Mouse (Mus musculus) limb, embryonic 14.5 days (tissue): ENCODE data around the gene Mllt6. TPM values are rescaled to one million over a fixed set of nuclear protein-coding genes. Genes with fewer than 3 reads are reported as not detected.

Experiments
- ATAC-seq: fragments of 200-750 bp; cut with Nextera tagmentation; 2 replicates; pipeline ENCODE4 v1.8.0; 2017; ENCODE audit warnings: low read depth, moderate number of reproducible peaks, moderate TSS enrichment; ENCODE audit not compliant: low FRiP score
- DNase-seq: peaks from one replicate; pipeline ENCODE4 v3.0.0-alpha.2; 2015; ENCODE audit warnings: low spot score
- H3K27ac ChIP-seq: fragments of 300-500 bp; sonication (generic); replicated peaks from 2 replicates; pipeline ENCODE4 v1.5.1; 2014; ENCODE audit warnings: low read depth, mild to moderate bottlenecking, low read length, moderate library complexity, mixed read lengths
- H3K27me3 ChIP-seq: fragments of 300-500 bp; sonication (generic); 2 replicates; pipeline ENCODE4 v1.6.1; 2014; ENCODE audit warnings: low read length, mixed read lengths; ENCODE audit not compliant: control insufficient read depth, insufficient read depth
- H3K36me3 ChIP-seq: fragments of 300-500 bp; sonication (generic); 2 replicates; pipeline ENCODE4 v1.6.1; 2014; ENCODE audit warnings: mild to moderate bottlenecking, low read length, moderate library complexity, mixed read lengths; ENCODE audit not compliant: control insufficient read depth, insufficient read depth
- H3K4me1 ChIP-seq: fragments of 300-500 bp; sonication (generic); 2 replicates; pipeline ENCODE4 v1.6.1; 2014; ENCODE audit warnings: antibody characterized with exemption, low read length, mixed read lengths; ENCODE audit not compliant: control insufficient read depth, insufficient read depth
- H3K4me2 ChIP-seq: fragments of 300-500 bp; sonication (generic); replicated peaks from 2 replicates; pipeline ENCODE4 v1.6.1; 2014; ENCODE audit warnings: low read depth, mild to moderate bottlenecking, low read length, moderate library complexity; ENCODE audit not compliant: severe bottlenecking
- H3K4me3 ChIP-seq: fragments of 300-500 bp; sonication (generic); replicated peaks from 2 replicates; pipeline ENCODE4 v1.5.1; 2014; ENCODE audit warnings: low read length
- H3K9ac ChIP-seq: fragments of 300-500 bp; sonication (generic); 2 replicates; pipeline ENCODE4 v1.6.1; 2014; ENCODE audit warnings: mild to moderate bottlenecking, low read depth, low read length, moderate library complexity; ENCODE audit not compliant: severe bottlenecking
- H3K9me3 ChIP-seq: fragments of 300-500 bp; sonication (generic); 2 replicates; pipeline ENCODE4 v1.6.1; 2016; ENCODE audit warnings: low read length; ENCODE audit not compliant: control insufficient read depth
- POLR2A ChIP-seq: fragments of 200-500 bp; IDR thresholded peaks from 2 replicates; pipeline ENCODE4 v1.8.0; 2012; ENCODE audit warnings: inconsistent platforms, mild to moderate bottlenecking, moderate library complexity, borderline replicate concordance; ENCODE audit not compliant: insufficient read depth, insufficient read length; ENCODE audit errors: extremely low read depth
- WGBS: fragments of 180-500 bp; shearing (Covaris S2); extraction: QIAGEN DNeasy Blood & Tissue Kit; methylation state at CpG from one replicate; pipeline ENCODE4 v1.1.7; 2014; 5-methylcytosine and 5-hydroxymethylcytosine counted together
- polyA plus RNA-seq, 2 experiments: library from polyadenylated mRNA; depleted of rRNA in 1 of 2; stranded (reverse) in 1 of 2; unstranded in 1 of 2; fragments of >200 nt; fragmentation: Nextera tagmentation in 1 of 2; extraction: Ambion mirVana in 1 of 2; gene quantifications; 2 replicates each; pipeline versions ENCODE4 v1.2.1 to v1.2.3; 2012 to 2014

Gene Mllt6
- polyA plus RNA-seq, 2 experiments: 4.9 to 28.6 TPM

- H3K36me3 ChIP-seq: peaks cover 65% of the 10 kb centered on the region
- TF ChIP-seq POLR2A: no peak
- H3K9ac ChIP-seq: no peak overlapping the region
- no peaks in the 10 kb centered on the region for H3K9me3 ChIP-seq
- DNase-seq (no peak), ATAC-seq (no peak)
- H3K27ac ChIP-seq: no peak overlapping the region
- no peaks in the 10 kb centered on the region for H3K27me3 ChIP-seq
- 72% methylated on average over 13 of the region's 13 CpGs for WGBS
- no peaks in the 10 kb centered on the region for H3K4me1 ChIP-seq
- H3K4me3 ChIP-seq: no peak overlapping the region
- no peak overlapping the region for H3K4me2 ChIP-seq
Measured at GRCm38 (mm10) chr11:97711200-97711900, 48.1 kb downstream of the Mllt6 start.

- no peak overlapping the region for H3K27ac ChIP-seq
- H3K4me2 ChIP-seq: no peak overlapping the region
- no peak for TF ChIP-seq POLR2A
- H3K4me1 ChIP-seq: no peaks in the 10 kb centered on the region
- H3K4me3 ChIP-seq: no peak overlapping the region
- peaks cover 65% of the 10 kb centered on the region for H3K36me3 ChIP-seq
- H3K27me3 ChIP-seq: no peaks in the 10 kb centered on the region
- H3K9me3 ChIP-seq: no peaks in the 10 kb centered on the region
- DNase-seq (no peak), ATAC-seq (no peak)
- H3K9ac ChIP-seq: no peak overlapping the region
- WGBS: 89% methylated on average over 15 of the region's 15 CpGs
Measured at GRCm38 (mm10) chr11:97712286-97712685, 49.1 kb downstream of the Mllt6 start.

GRCm38 (mm10) chr11:97713896-97714295 is 50.7 kb downstream of the Mllt6 start:
- H3K4me1 ChIP-seq: no peaks in the 10 kb centered on the region
- WGBS: 90% methylated on average over 8 of the region's 8 CpGs
- H3K36me3 ChIP-seq: peaks cover 68% of the 10 kb centered on the region
- no peak overlapping the region for H3K4me3 ChIP-seq
- no peak for TF ChIP-seq POLR2A
- H3K4me2 ChIP-seq: no peak overlapping the region
- DNase-seq: no peak
- no peaks in the 10 kb centered on the region for H3K27me3 ChIP-seq
- no peak for ATAC-seq
- H3K9ac ChIP-seq: no peak overlapping the region
- no peak overlapping the region for H3K27ac ChIP-seq
- H3K9me3 ChIP-seq: no peaks in the 10 kb centered on the region

GRCm38 (mm10) chr11:97714356-97714755 is 51.1 kb downstream of the Mllt6 start:
- no peak for DNase-seq
- Histone ChIP-seq H3K4me2 (no peak overlapping the region), H3K9me3 (no peaks in the 10 kb centered on the region), H3K4me1 (no peaks in the 10 kb centered on the region), H3K27ac (no peak overlapping the region), H3K9ac (no peak overlapping the region), H3K4me3 (no peak overlapping the region), H3K36me3 (peaks cover 68% of the 10 kb centered on the region), H3K27me3 (no peaks in the 10 kb centered on the region)
- ATAC-seq: no peak
- 98% methylated on average over 3 of the region's 3 CpGs for WGBS
- TF ChIP-seq POLR2A: no peak

- H3K4me2 ChIP-seq: no peak overlapping the region
- no peaks in the 10 kb centered on the region for H3K4me1 ChIP-seq
- DNase-seq: peak; percentile 41
- H3K36me3 ChIP-seq: peaks cover 73% of the 10 kb centered on the region
- no peak overlapping the region for H3K9ac ChIP-seq
- ATAC-seq: 0 out of 2 replicates have a peak, but pooled peaks have one; percentile 11
- WGBS: 89% methylated on average over 14 of the region's 14 CpGs
- TF ChIP-seq POLR2A: no peak
- H3K4me3 ChIP-seq: no peak overlapping the region
- no peak overlapping the region for H3K27ac ChIP-seq
- no peaks in the 10 kb centered on the region for H3K27me3 ChIP-seq
- no peaks in the 10 kb centered on the region for H3K9me3 ChIP-seq
Measured at GRCm38 (mm10) chr11:97714784-97715760, 51.9 kb downstream of the Mllt6 start.
